Mouse (Mus musculus): ENCODE data around the gene Mrps18a. TPM values are rescaled to one million over a fixed set of nuclear protein-coding genes. Genes with fewer than 3 reads are reported as not detected.

Mrps18a gene
- total and polyA plus RNA-seq, 3 experiments = 99.4 to 140 (median 128) TPM

DNA sequence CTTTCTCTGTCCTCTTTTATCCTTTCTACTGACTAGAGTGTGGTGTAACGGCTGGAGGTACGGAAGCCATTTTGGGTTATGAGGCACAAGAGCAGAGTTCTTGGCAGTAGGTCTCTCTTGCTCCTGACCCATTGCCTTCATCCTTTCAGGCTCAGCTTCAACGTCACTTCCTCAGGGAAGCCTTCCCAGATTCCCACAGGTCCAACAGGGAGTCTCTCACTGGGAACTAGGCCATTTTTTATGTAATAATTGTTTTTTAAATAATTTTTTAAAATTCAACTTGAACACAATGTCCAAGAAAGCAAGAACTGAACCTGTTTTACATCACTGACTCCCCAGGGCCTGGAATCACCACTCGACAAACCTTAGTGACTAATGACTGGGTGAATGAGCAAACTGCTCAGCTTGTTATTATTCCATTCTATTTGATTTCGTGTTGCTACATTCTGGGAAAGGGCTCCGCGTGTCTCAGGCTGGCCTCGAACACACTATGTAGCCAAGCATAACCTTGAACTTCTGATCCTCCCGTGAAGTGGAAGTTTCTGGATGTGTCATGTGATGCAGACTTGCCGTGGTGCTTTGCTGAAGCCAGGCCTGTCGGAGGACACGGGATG, 32.8 kb upstream of the Mrps18a start:
- no peaks in the 10 kb centered on the region for H3K27me3 ChIP-seq (ENCODE audit: control insufficient read depth, insufficient read depth, low read length)
- H3K79me2 ChIP-seq (replicated peaks; ENCODE audit: control insufficient read depth, insufficient read depth, low read length) = no peaks in the 10 kb centered on the region
- TF ChIP-seq EP300 (IDR thresholded peaks at IDR 0.05; ENCODE audit: insufficient read depth, low read depth, low read length) (no peak), CTCF (IDR thresholded peaks at IDR 0.05) (no peak), POLR2A (IDR thresholded peaks at IDR 0.05; ENCODE audit: insufficient read depth, low read depth, low read length) (no peak)
- H3K4me3 ChIP-seq = no peak overlapping the region
- H3K27ac ChIP-seq = no peak overlapping the region
- H3K9ac ChIP-seq (ENCODE audit: low read depth, low read length) = no peak overlapping the region
- H3K36me3 ChIP-seq (ENCODE audit: control insufficient read depth, insufficient read depth, low read length) = no peaks in the 10 kb centered on the region
- no peak for DNase-seq
- peaks cover 2% of the 10 kb centered on the region; the same call in 1 of the 2 replicates for H3K4me1 ChIP-seq (ENCODE audit: control insufficient read depth, insufficient read depth, low read length)
- intact Hi-C loops (cut with DNase I) = no loop called here
- 89% methylated on average over 12 of the region's 12 CpGs for WGBS

GRCm38 (mm10) chr17:46079037-46079436, 31.7 kb upstream of the Mrps18a start:
- H3K27me3 ChIP-seq (ENCODE audit: control insufficient read depth, insufficient read depth, low read length) = no peaks in the 10 kb centered on the region
- TF ChIP-seq CTCF (IDR thresholded peaks at IDR 0.05) (peak; percentile 14; the same call in 1 of the 2 replicates), EP300 (IDR thresholded peaks at IDR 0.05; ENCODE audit: insufficient read depth, low read depth, low read length) (no peak), POLR2A (IDR thresholded peaks at IDR 0.05; ENCODE audit: insufficient read depth, low read depth, low read length) (no peak)
- H3K36me3 ChIP-seq (ENCODE audit: control insufficient read depth, insufficient read depth, low read length) = no peaks in the 10 kb centered on the region
- no peak overlapping the region for H3K9ac ChIP-seq (ENCODE audit: low read depth, low read length)
- no peaks in the 10 kb centered on the region for H3K79me2 ChIP-seq (replicated peaks; ENCODE audit: control insufficient read depth, insufficient read depth, low read length)
- intact Hi-C loops (cut with DNase I) = no loop called here
- H3K4me1 ChIP-seq (ENCODE audit: control insufficient read depth, insufficient read depth, low read length) = peaks cover 2% of the 10 kb centered on the region; the same call in 1 of the 2 replicates
- no peak overlapping the region for H3K4me3 ChIP-seq
- 75% methylated on average over 2 of the region's 2 CpGs for WGBS
- DNase-seq = no peak
- no peak overlapping the region for H3K27ac ChIP-seq

GRCm38 (mm10) chr17:46080388-46080787, 30.4 kb upstream of the Mrps18a start:
- intact Hi-C loops (cut with DNase I) = no loop called here
- H3K27me3 ChIP-seq (ENCODE audit: control insufficient read depth, insufficient read depth, low read length) = no peaks in the 10 kb centered on the region
- no peak overlapping the region for H3K4me3 ChIP-seq
- 66% methylated on average over 7 of the region's 7 CpGs for WGBS
- no peak overlapping the region for H3K9ac ChIP-seq (ENCODE audit: low read depth, low read length)
- H3K4me1 ChIP-seq (ENCODE audit: control insufficient read depth, insufficient read depth, low read length) = peaks cover 3% of the 10 kb centered on the region
- no peaks in the 10 kb centered on the region for H3K79me2 ChIP-seq (replicated peaks; ENCODE audit: control insufficient read depth, insufficient read depth, low read length)
- no peak for DNase-seq
- TF ChIP-seq EP300 (IDR thresholded peaks at IDR 0.05; ENCODE audit: insufficient read depth, low read depth, low read length) (no peak), CTCF (IDR thresholded peaks at IDR 0.05) (no peak), POLR2A (IDR thresholded peaks at IDR 0.05; ENCODE audit: insufficient read depth, low read depth, low read length) (no peak)
- no peak overlapping the region for H3K27ac ChIP-seq
- H3K36me3 ChIP-seq (ENCODE audit: control insufficient read depth, insufficient read depth, low read length) = no peaks in the 10 kb centered on the region

DNA sequence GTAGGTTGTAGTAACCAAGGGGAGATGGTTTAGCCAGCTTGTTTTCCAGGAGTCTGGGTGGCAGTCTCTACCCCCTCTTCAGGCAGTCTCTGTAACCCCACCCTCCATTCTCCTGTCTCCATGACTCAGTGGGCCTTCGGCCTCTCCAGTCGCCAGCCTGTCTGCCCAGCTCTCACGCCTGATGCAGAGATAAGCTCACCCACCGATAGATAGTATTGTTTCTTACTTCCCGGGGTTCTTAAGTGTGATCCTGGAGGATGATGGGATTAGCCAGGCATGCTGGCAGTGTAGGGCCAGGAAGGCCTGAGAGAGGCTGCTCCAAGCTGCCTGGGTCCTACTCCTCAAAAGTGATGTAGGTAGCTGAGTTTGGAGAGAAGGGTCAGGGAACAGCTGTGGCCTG, 29.7 kb upstream of the Mrps18a start:
- no peak overlapping the region for H3K9ac ChIP-seq (ENCODE audit: low read depth, low read length)
- H3K4me3 ChIP-seq = no peak overlapping the region
- intact Hi-C loops (cut with DNase I) = no loop called here
- no peaks in the 10 kb centered on the region for H3K27me3 ChIP-seq (ENCODE audit: control insufficient read depth, insufficient read depth, low read length)
- peaks cover 3% of the 10 kb centered on the region for H3K4me1 ChIP-seq (ENCODE audit: control insufficient read depth, insufficient read depth, low read length)
- H3K79me2 ChIP-seq (replicated peaks; ENCODE audit: control insufficient read depth, insufficient read depth, low read length) = no peaks in the 10 kb centered on the region
- 51% methylated on average over 5 of the region's 5 CpGs for WGBS
- no peak overlapping the region for H3K27ac ChIP-seq
- no peak for DNase-seq
- H3K36me3 ChIP-seq (ENCODE audit: control insufficient read depth, insufficient read depth, low read length) = no peaks in the 10 kb centered on the region
- no peak for TF ChIP-seq EP300 (IDR thresholded peaks at IDR 0.05; ENCODE audit: insufficient read depth, low read depth, low read length)
- TF ChIP-seq POLR2A (IDR thresholded peaks at IDR 0.05; ENCODE audit: insufficient read depth, low read depth, low read length) = no peak
- no peak for TF ChIP-seq CTCF (IDR thresholded peaks at IDR 0.05)

DNA sequence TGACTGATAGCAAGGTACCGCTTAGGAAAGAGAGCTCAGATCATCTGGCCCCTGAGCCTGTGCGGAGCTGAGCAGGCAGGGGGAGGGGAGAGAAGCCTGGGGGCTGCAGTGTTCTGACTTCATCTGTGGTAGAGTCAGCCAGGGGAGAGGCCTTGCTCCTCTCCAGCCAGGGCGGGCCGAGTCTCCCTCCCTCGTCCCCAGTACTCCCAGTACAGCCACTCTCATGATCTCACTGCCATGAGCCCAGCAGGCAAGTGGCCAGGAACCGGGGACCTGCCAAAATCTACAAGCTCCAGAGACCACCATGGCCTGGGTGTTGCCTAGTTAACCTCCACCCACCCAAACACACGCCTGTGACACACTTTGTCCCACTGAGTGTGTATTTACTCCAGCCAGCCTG, 29.1 kb upstream of the Mrps18a start:
- intact Hi-C loops (cut with DNase I) = no loop called here
- peak; percentile 67 to 73 for DNase-seq
- no peak for TF ChIP-seq EP300 (IDR thresholded peaks at IDR 0.05; ENCODE audit: insufficient read depth, low read depth, low read length)
- no peak for TF ChIP-seq CTCF (IDR thresholded peaks at IDR 0.05)
- no peak for TF ChIP-seq POLR2A (IDR thresholded peaks at IDR 0.05; ENCODE audit: insufficient read depth, low read depth, low read length)
- Histone ChIP-seq H3K4me3 (no peak overlapping the region), H3K9ac (ENCODE audit: low read depth, low read length) (no peak overlapping the region), H3K79me2 (replicated peaks; ENCODE audit: control insufficient read depth, insufficient read depth, low read length) (no peaks in the 10 kb centered on the region), H3K36me3 (ENCODE audit: control insufficient read depth, insufficient read depth, low read length) (no peaks in the 10 kb centered on the region), H3K27me3 (ENCODE audit: control insufficient read depth, insufficient read depth, low read length) (no peaks in the 10 kb centered on the region), H3K27ac (no peak overlapping the region), H3K4me1 (ENCODE audit: control insufficient read depth, insufficient read depth, low read length) (peaks cover 3% of the 10 kb centered on the region)
- 61% methylated on average over 7 of the region's 7 CpGs for WGBS

GRCm38 (mm10) chr17:46083381-46083780, 27.4 kb upstream of the Mrps18a start:
- TF ChIP-seq EP300 (IDR thresholded peaks at IDR 0.05; ENCODE audit: insufficient read depth, low read depth, low read length) = no peak
- no peak for TF ChIP-seq POLR2A (IDR thresholded peaks at IDR 0.05; ENCODE audit: insufficient read depth, low read depth, low read length)
- no peak for TF ChIP-seq CTCF (IDR thresholded peaks at IDR 0.05)

More at GRCm38 (mm10) chr17:46083381-46083780, 27.4 kb upstream of the Mrps18a start:
- no peaks in the 10 kb centered on the region for H3K27me3 ChIP-seq (ENCODE audit: control insufficient read depth, insufficient read depth, low read length)
- no peak overlapping the region for H3K27ac ChIP-seq
- H3K9ac ChIP-seq (ENCODE audit: low read depth, low read length) = no peak overlapping the region
- DNase-seq = no peak
- intact Hi-C loops (cut with DNase I) = no loop called here
- H3K36me3 ChIP-seq (ENCODE audit: control insufficient read depth, insufficient read depth, low read length) = no peaks in the 10 kb centered on the region
- H3K4me3 ChIP-seq = no peak overlapping the region
- H3K4me1 ChIP-seq (ENCODE audit: control insufficient read depth, insufficient read depth, low read length) = peaks cover 3% of the 10 kb centered on the region
- H3K79me2 ChIP-seq (replicated peaks; ENCODE audit: control insufficient read depth, insufficient read depth, low read length) = no peaks in the 10 kb centered on the region
- 88% methylated on average over 3 of the region's 3 CpGs for WGBS
